Mouse (Mus musculus) heart, postnatal 0 days (tissue): ENCODE results near the gene Cilp2.

Source experiments
- CTCF ChIP-seq: IDR thresholded peaks from 2 replicates; pipeline ENCODE4 v1.5.1; 2016; ENCODE audit warnings: antibody characterized with exemption, control low read depth, low read depth
- EP300 ChIP-seq: IDR thresholded peaks from 2 replicates; pipeline ENCODE4 v1.6.1; 2016; ENCODE audit warnings: antibody characterized with exemption, low read depth

GRCm38 (mm10) chr8:69848951-69849350 is 38.5 kb downstream of the Cilp2 start:
- TF ChIP-seq CTCF: no peak
- no peak for TF ChIP-seq EP300
